Mouse (Mus musculus) stomach, embryonic 16.5 days (tissue): ENCODE measurements around the gene Fam169b. TPM values are rescaled to one million over a fixed set of nuclear protein-coding genes. Genes with fewer than 3 reads are reported as not detected.

Source experiments
- ATAC-seq: fragments of 200-750 bp; cut with Nextera tagmentation; 2 replicates; pipeline ENCODE4 v1.8.0; 2017; ENCODE audit warnings: moderate number of reproducible peaks, moderate TSS enrichment; ENCODE audit not compliant: insufficient read depth, low FRiP score
- H3K27ac ChIP-seq: fragments of 300-500 bp; sonication (generic); 2 replicates; pipeline ENCODE4 v1.5.1; 2014; ENCODE audit warnings: low read length
- H3K27me3 ChIP-seq: fragments of 300-500 bp; sonication (generic); 2 replicates; pipeline ENCODE4 v1.6.1; 2014; ENCODE audit warnings: low read length, control low read depth, mixed read lengths; ENCODE audit not compliant: control insufficient read depth, insufficient read depth
- H3K36me3 ChIP-seq: fragments of 300-500 bp; sonication (generic); 2 replicates; pipeline ENCODE4 v1.6.1; 2014; ENCODE audit warnings: low read length; ENCODE audit not compliant: control insufficient read depth, insufficient read depth
- H3K4me1 ChIP-seq: fragments of 300-500 bp; sonication (generic); 2 replicates; pipeline ENCODE4 v1.6.1; 2014; ENCODE audit warnings: low read length, control low read depth, mixed read lengths; ENCODE audit not compliant: control insufficient read depth, insufficient read depth
- H3K4me2 ChIP-seq: fragments of 300-500 bp; sonication (generic); 2 replicates; pipeline ENCODE4 v1.6.1; 2014; ENCODE audit warnings: low read depth, low read length, mixed read lengths
- H3K4me3 ChIP-seq: fragments of 300-500 bp; sonication (generic); replicated peaks from 2 replicates; pipeline ENCODE4 v1.5.1; 2014; ENCODE audit warnings: mild to moderate bottlenecking, low read length
- H3K9ac ChIP-seq: fragments of 300-500 bp; sonication (generic); 2 replicates; pipeline ENCODE4 v1.6.1; 2014; ENCODE audit warnings: low read length
- H3K9me3 ChIP-seq: fragments of 300-500 bp; sonication (generic); replicated peaks from 2 replicates; pipeline ENCODE4 v1.6.1; 2016; ENCODE audit warnings: low read length, control low read depth; ENCODE audit not compliant: control insufficient read depth
- WGBS: fragments of 180-500 bp; shearing (Covaris S2); extraction: QIAGEN DNeasy Blood & Tissue Kit; methylation state at CpG from one replicate; pipeline ENCODE4 v1.1.7; 2014; 5-methylcytosine and 5-hydroxymethylcytosine counted together
- polyA plus RNA-seq: library from polyadenylated mRNA; unstranded; fragments of >200 nt; fragmentation: Nextera tagmentation; extraction: Ambion mirVana; gene quantifications from 2 replicates; pipeline ENCODE4 v1.2.1, GENCODE M21; 2015

The Fam169b gene
- polyA plus RNA-seq, 1 experiment from 2014 or later, result 0.37 TPM

DNA sequence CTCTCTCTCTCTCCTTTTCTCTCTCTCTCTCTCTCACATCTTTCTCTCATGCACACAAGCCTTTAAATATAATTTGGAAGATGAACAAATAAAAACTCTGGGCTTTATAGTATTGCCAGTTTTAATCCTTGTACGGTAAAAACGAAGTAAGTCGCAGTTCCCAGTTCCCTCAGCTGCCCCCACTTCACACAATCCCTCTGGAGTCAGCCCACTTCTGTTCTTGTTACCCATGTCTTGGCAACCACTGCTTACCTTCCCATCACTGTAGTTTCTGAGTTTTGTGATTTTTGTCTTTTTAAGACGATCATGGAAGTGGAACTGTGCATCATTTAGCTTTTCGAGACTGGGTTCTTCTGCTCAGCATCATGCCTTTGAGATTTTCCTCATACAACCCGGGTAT is 65.0 kb downstream of the Fam169b start:
- no peak for ATAC-seq
- H3K27me3 ChIP-seq, result no peaks in the 10 kb centered on the region
- 87% methylated on average over 6 of the region's 6 CpGs for WGBS
- H3K9ac ChIP-seq, result no peak overlapping the region
- no peak overlapping the region for H3K4me3 ChIP-seq
- no peaks in the 10 kb centered on the region for H3K36me3 ChIP-seq
- H3K27ac ChIP-seq, result no peak overlapping the region
- H3K9me3 ChIP-seq, result no peaks in the 10 kb centered on the region
- no peak overlapping the region for H3K4me2 ChIP-seq
- H3K4me1 ChIP-seq, result no peaks in the 10 kb centered on the region

DNA sequence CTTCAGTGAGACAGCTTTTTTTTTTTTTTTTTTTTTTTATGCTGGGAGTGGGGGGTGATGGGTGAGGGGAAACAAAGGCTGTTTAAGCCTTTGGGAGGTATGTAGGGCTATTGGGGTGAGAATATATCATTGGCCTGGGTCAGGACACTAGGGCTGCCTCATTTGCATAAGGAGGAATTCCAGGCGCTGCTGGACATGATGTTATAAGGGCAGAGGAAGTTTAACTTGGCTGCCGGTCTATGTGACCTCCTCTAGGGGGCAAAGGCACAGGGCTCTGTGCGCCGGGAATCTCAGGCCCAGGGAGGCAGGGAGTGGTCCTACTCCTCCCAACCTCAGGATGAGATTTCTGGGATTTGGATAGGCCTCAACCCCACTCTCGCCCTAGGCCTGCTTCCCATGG is 70.9 kb downstream of the Fam169b start:
- 48% methylated on average over 5 of the region's 5 CpGs for WGBS
- Histone ChIP-seq H3K9me3 (no peaks in the 10 kb centered on the region), H3K27ac (no peak overlapping the region), H3K27me3 (no peaks in the 10 kb centered on the region), H3K4me2 (no peak overlapping the region), H3K4me1 (no peaks in the 10 kb centered on the region), H3K9ac (no peak overlapping the region), H3K4me3 (no peak overlapping the region), H3K36me3 (no peaks in the 10 kb centered on the region)
- ATAC-seq, result no peak

DNA sequence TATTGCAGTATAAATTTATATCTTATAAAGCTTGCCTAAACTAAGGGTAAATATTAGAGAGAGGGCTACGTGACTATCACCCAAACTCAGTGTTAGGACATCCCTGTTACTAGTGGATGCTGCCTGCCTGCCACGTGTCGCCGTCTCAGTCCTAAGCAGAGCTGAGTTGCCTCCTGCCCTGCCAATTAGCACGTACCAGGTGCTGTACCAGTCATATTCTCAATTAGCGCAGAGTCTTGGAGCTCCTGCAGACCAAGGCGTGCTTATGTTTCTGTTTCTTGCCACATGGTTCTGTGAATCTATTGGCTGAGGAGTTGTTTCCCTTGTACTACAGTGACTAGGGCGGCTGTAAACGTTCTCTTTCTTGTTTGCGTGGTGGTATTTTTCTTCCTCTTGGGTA is 72.3 kb downstream of the Fam169b start:
- no peaks in the 10 kb centered on the region for H3K36me3 ChIP-seq
- H3K4me1 ChIP-seq, result no peaks in the 10 kb centered on the region
- H3K4me3 ChIP-seq, result no peak overlapping the region
- H3K9me3 ChIP-seq, result 0 out of 2 replicates have a peak, but pooled peaks cover 3% of the 10 kb centered on the region
- 90% methylated on average over 10 of the region's 10 CpGs for WGBS
- H3K9ac ChIP-seq, result no peak overlapping the region
- H3K27ac ChIP-seq, result no peak overlapping the region
- ATAC-seq, result no peak
- H3K27me3 ChIP-seq, result no peaks in the 10 kb centered on the region
- no peak overlapping the region for H3K4me2 ChIP-seq

DNA sequence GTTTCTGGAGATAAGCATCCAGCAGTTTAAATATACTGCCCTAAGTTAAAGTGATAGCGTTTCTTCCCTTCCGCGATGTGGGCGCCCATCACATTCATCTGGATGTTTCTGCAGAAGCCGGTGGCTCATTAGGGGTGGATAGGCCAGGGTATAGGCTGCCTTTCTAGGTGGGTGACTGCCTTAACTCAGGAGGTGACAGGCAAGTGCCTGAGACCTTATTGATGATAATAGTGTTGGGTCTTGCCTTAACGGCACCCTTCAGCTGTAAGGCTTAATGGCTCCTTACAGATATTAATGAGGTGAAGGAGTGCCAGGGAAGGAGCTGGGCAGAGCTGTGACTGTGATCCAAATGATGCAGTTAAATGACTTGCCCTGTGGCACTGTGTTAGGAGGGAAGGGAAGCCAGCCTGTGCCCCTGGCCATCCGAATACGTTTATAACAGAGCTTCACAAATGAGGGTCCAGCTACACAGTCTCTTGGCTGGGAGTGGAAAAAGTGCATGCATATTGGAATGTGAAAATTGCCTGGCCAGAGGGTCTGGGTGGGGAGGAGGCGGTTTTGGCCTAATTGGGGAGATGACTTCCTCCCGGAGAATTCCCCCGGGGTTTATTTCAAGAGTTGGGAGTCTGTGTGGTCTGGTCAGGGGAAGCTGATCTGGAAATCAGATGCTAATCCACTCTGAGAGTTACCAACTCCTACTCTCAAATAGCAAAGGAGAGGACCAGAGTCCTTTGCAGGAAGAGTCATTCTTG is 81.9 kb downstream of the Fam169b start:
- ATAC-seq, result no peak
- WGBS, result 56% methylated on average over 11 of the region's 11 CpGs

DNA sequence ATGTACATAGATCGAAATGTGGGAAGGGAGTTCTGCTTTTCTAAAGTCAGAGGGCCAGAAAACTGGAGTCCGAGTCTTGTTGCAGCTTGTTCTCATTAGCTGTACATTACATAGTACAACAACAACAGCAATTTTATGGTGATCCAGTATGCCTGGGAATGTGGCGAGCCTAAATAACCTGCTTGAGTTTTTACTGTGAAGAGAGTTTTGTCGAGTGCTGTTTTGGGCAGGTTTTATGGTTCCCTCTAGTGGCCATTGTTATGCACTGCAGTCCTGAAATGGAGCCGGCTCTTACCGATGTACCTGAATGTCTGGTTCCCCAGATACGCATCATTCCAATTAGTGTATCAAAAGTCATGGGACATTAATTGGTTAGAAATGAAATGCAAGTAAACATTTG is 83.8 kb downstream of the Fam169b start:
- H3K4me2 ChIP-seq, result no peak overlapping the region
- no peak for ATAC-seq
- WGBS, result 21% methylated on average over 7 of the region's 7 CpGs

More for the DNA sequence above, 81.9 kb downstream of the Fam169b start:
- Histone ChIP-seq H3K4me1 (no peaks in the 10 kb centered on the region), H3K27ac (no peak overlapping the region), H3K36me3 (no peaks in the 10 kb centered on the region), H3K4me2 (no peak overlapping the region), H3K9ac (no peak overlapping the region), H3K9me3 (0 out of 2 replicates have a peak, but pooled peaks cover 3% of the 10 kb centered on the region), H3K27me3 (no peaks in the 10 kb centered on the region), H3K4me3 (no peak overlapping the region)

DNA sequence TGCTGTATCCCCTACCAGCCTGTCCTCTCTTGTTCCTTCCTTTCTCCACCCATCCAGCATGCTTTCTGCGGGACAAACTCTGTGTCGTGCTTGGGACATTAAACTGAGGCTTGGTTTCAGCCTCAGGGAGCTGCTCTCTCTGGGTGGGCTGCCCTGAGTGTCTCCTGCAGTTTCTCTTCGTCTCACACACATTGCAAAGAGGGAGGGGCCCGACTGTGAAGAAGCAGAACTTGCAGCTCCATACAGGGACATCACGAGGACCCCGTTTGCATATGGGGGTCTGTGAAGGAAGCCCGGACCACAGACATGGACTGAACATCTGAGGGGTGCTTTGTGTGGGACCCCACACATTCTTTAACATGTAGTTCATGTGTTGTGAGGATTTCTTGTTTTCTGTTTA is 89.0 kb downstream of the Fam169b start:
- Histone ChIP-seq H3K4me2 (no peak overlapping the region), H3K9ac (no peak overlapping the region), H3K36me3 (no peaks in the 10 kb centered on the region), H3K27me3 (no peaks in the 10 kb centered on the region), H3K4me3 (no peak overlapping the region), H3K27ac (no peak overlapping the region), H3K9me3 (no peaks in the 10 kb centered on the region), H3K4me1 (no peaks in the 10 kb centered on the region)
- WGBS, result 56% methylated on average over 7 of the region's 7 CpGs
- ATAC-seq, result no peak

More for the DNA sequence above, 83.8 kb downstream of the Fam169b start:
- no peaks in the 10 kb centered on the region for H3K9me3 ChIP-seq
- H3K4me1 ChIP-seq, result no peaks in the 10 kb centered on the region
- no peaks in the 10 kb centered on the region for H3K27me3 ChIP-seq
- H3K36me3 ChIP-seq, result no peaks in the 10 kb centered on the region
- no peak overlapping the region for H3K9ac ChIP-seq
- H3K4me3 ChIP-seq, result no peak overlapping the region
- no peak overlapping the region for H3K27ac ChIP-seq

DNA sequence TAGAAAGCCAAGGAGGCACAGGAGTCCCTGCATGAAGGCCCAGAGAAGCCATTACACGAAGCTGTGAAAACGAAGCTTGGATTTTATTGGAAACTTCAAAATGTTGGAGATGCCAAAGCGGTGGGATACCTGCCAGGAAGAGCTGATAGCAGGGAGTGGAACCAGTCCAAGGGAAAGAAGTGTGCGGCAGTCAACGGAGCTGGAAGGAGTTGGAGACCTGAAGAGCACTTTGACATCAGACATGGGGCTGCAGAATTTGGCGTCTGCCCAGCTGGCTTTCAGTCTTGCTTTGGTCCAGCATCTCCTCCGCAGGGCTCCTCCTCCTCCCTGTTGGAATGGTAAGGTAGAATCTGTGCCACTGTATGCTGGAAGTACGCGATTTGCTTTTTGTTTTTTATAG is 92.1 kb downstream of the Fam169b start:
- H3K27me3 ChIP-seq, result no peaks in the 10 kb centered on the region
- no peaks in the 10 kb centered on the region for H3K36me3 ChIP-seq
- no peak for ATAC-seq
- H3K4me2 ChIP-seq, result no peak overlapping the region
- H3K9ac ChIP-seq, result no peak overlapping the region
- H3K4me3 ChIP-seq, result no peak overlapping the region
- 78% methylated on average over 9 of the region's 9 CpGs for WGBS
- H3K4me1 ChIP-seq, result no peaks in the 10 kb centered on the region
- no peaks in the 10 kb centered on the region for H3K9me3 ChIP-seq
- no peak overlapping the region for H3K27ac ChIP-seq

DNA sequence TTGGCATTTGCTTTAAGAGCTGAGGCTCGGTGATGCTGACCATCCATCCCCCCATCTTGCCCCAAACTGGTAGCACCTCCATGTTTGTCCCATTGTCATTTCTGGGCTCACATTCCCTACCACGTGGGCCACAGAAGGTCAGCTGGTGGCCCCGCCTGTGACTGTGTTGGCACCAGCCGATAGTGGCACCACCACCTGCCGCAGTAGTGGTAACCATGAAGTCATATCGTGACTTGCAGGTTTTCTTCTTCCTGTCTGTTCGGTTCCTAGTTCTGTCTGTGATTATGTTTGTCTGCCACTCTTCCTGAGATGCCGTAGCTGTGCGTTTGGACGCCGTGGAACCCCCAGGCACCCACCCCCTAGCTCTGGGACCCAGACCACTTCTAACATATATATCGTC is 95.3 kb downstream of the Fam169b start:
- no peak overlapping the region for H3K27ac ChIP-seq
- H3K4me1 ChIP-seq, result no peaks in the 10 kb centered on the region
- H3K4me3 ChIP-seq, result no peak overlapping the region
- no peaks in the 10 kb centered on the region for H3K36me3 ChIP-seq
- no peak overlapping the region for H3K9ac ChIP-seq
- no peak for ATAC-seq
- H3K9me3 ChIP-seq, result no peaks in the 10 kb centered on the region
- 0 out of 2 replicates have a peak, but pooled peaks cover 3% of the 10 kb centered on the region for H3K27me3 ChIP-seq
- no peak overlapping the region for H3K4me2 ChIP-seq
- WGBS, result 86% methylated on average over 12 of the region's 12 CpGs

DNA sequence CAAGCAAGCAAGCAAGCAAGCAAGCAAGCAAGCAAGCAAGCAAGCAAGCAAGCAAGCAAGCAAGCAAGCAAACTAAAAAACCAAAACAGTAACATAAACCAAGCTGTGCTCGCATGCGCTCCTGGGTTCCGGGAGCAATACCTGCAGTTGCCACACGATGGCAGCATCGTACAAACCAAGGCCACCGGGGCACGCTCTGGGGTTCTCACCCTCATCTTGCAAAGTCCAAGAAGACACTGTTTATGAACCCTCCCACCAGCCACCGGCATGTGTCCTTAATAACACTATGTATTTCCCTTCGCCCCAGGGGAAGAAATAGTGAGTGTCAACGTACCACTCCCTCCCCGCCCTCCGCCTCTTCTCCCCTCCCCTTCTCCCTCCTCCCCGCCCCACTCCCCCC is 96.1 kb downstream of the Fam169b start:
- ATAC-seq, result peak; percentile 35; the same call in 1 of the 2 replicates
- Histone ChIP-seq H3K4me3 (peak overlapping the region; percentile 34), H3K4me1 (no peaks in the 10 kb centered on the region), H3K4me2 (peak overlapping the region; percentile 50), H3K9ac (no peak overlapping the region), H3K27ac (no peak overlapping the region), H3K27me3 (0 out of 2 replicates have a peak, but pooled peaks cover 3% of the 10 kb centered on the region), H3K36me3 (no peaks in the 10 kb centered on the region), H3K9me3 (no peaks in the 10 kb centered on the region)
- WGBS, result 1% methylated on average over 12 of the region's 13 CpGs
